Mouse (Mus musculus) gastrocnemius, adult 18-20 months (tissue): ENCODE results near the gene Ctbp1. TPM values are rescaled to one million over a fixed set of nuclear protein-coding genes. Genes with fewer than 3 reads are reported as not detected.

Experiments
- DNase-seq: peaks from one replicate; pipeline ENCODE4 v3.0.0; 2021; ENCODE audit warnings: low spot score
- long read RNA-seq, 2 experiments: library from polyadenylated mRNA; stranded (forward); transcript quantifications; one replicate each; pipeline ENCODE4 v2.0.0; 2021
- total RNA-seq, 2 experiments: library from RNA; stranded (reverse); gene quantifications; 2 replicates each; pipeline ENCODE4 v1.2.3; 2021

Gene Ctbp1
- total RNA-seq = 100 to 1,000 TPM; 211 to 229 TPM
- long read RNA-seq, experiment 1, transcript Ctbp1-201 (9 exons, 2,279 nt) = major isoform, 108 of 746 reads
- long read RNA-seq, experiment 1, transcript Ctbp1-211 (10 exons, 2,436 nt) = minor isoform, 89 of 746 reads
- long read RNA-seq, experiment 1, partial matches to known transcripts = 16 of 746 reads
- long read RNA-seq, experiment 1, other reads (novel, unspliced or antisense) = 526 of 746 reads
- long read RNA-seq, experiment 2, transcript Ctbp1-201 (9 exons, 2,279 nt) = major isoform, 73 of 534 reads
- long read RNA-seq, experiment 2, transcript Ctbp1-211 (10 exons, 2,436 nt) = minor isoform, 54 of 534 reads
- long read RNA-seq, experiment 2, partial matches to known transcripts = 12 of 534 reads
- long read RNA-seq, experiment 2, other reads (novel, unspliced or antisense) = 394 of 534 reads

DNA sequence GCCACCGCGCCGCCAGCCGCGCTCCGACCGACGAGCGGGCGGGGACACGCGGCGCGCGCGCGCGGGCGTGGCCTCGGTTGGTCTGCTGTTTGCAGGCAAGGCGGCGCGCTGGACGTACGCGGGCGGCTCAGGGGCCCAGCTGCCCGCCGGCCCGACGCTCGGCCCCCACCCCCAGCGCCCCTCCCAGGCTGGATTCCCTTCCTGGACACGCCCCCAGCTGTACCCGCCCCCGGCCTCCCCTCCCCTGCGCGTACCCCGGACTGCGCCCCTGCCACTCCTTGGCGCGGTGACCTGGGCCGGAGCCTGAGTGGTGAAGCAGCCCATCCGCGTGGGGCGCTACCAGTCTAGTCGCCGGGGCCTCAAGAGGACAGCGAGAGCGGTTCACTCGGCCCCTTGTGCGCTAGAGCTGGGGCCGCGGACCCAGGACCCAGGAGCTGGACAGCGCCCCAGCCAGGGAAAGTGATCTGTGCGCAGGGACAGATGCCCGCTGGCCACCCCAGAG, at the start of gene Ctbp1:
Ctbp1 (minus strand) TSS at position 42 of the 502 bp plus-strand sequence.
- DNase-seq = peak; percentile 89

DNA sequence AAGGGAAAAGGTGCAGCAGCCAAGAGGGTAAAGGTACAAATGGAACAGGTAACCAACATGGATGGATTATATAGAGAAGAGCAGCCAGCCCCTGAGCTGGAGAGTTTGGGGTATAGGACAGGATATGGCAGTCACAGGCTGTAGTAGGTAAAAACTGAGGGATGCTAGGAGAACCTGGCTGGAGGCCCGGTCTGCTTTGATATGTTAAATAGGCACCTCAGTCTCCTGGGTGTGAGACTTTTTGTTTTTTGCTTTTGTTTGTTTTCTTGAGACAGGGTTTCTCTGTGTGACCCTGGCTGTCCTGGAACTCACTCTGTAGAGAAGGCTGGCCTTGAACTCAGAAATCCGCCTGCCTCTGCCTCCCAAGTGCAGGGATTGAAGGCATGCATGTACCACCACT, 49.7 kb upstream of the Ctbp1 start:
- DNase-seq = no peak

- no peak for DNase-seq
Measured at GRCm38 (mm10) chr5:33312192-33312591, 37.4 kb upstream of the Ctbp1 start.

DNA sequence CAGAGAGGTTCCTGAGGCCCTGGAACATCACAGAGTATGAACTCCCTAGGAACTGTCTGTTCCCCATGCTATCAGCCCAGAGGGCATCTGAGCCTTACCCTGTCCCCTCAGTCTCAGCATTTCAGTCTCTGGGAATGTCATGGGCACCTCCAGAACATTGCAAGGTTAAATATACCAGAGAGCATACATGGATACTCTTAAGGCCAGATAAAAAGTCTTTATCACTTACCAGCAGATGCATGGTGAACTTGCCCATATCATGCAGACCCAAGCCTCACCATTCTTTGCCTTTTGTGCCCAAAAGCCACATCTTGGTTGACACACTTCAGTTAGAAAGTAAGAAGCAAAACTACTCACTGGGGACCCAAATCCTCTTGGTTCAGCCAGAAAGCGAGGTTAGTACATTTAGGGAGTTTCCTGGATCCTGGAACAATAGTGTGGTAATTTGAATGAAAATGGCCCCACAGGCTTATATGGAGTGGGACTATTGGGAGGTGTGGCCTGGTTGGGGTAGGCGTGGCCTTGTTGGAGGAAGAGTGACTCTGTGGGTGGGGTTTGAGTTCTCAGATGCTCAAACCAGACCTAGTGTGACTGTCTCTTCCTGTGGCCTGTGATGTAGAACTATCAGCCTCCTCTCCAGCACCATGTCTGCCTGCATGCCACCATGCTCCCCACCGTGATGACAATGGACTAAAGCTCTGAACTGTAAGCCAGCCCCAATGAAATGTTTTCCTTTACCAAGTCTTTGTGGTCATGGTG, 36.1 kb upstream of the Ctbp1 start:
- no peak for DNase-seq

DNA sequence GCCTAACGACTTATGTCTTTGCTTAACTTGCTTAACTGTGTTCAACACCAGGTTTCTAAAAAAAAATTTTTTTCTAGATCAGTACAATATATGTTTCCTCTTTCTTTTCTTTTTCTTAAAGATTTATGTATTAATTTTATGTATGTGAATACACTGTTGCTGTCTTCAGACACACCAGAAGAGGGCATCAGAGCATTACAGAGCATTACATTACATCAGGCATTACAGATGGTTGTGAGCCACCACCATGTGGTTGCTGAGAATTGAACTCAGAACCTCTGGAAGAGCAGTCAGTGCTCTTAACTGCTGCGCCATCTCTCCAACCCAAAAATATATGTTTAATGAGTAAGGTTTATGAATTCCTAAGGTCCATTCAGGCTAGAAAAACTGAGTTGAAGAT, 27.0 kb upstream of the Ctbp1 start:
- DNase-seq = no peak

GRCm38 (mm10) chr5:33297164-33297563, 22.4 kb upstream of the Ctbp1 start:
- DNase-seq = peak; percentile 28

DNA sequence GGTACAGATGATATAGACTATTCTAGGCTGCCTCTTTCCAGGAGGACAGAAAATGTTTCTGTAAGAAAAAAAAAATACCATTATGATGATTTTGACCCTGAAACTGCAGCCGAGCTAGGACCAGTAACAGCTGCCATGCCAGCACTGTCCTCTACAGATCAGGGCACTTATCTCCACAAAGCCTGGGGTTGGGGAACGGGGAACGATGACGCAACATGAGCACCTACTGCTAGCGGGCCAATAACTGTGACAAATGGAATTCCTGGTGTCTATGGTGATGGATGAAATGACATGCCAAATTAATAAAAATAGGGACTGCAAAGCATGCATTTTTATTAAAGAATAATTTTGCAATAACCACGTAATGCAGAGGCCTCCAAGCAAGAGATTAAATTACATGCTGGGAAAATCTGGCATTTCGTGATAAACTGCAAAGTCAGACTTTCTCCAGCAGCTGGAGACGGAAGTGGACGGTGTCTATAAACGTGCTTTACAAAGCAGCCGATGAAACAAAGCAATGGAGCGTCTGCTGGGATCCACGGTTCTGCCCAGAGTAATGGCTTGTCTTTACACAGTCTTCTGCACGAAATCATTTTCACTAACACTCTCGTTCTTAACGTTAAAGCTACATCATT, 19.1 kb upstream of the Ctbp1 start:
- DNase-seq = no peak

- no peak for DNase-seq
Measured at GRCm38 (mm10) chr5:33283951-33284350, 9.2 kb upstream of the Ctbp1 start.

- no peak for DNase-seq
Measured at GRCm38 (mm10) chr5:33281428-33281827, 6.6 kb upstream of the Ctbp1 start.

- DNase-seq = no peak
Measured at GRCm38 (mm10) chr5:33278950-33279349, 4.2 kb upstream of the Ctbp1 start.

- DNase-seq = no peak
Measured at GRCm38 (mm10) chr5:33277286-33277685, 2.5 kb upstream of the Ctbp1 start.

DNA sequence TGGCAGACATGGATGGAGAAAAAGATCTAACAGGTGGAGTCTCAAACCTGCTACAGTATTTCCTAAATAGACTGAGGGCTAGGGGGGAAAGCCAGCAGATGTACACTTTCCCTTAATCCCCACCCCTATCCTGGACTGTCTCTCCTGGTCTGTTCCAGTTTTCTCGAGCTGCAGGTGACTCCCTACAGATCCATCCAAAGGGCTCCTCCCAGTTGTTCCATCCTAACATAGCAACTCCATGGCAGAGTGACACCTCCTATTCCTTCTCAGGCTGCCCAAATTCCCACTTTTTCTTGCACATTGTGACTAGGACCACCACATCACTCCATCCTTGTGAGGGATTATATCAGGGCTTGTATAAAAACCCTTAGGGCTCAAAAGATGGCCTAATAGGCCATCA, 960 bp upstream of the Ctbp1 start:
- no peak for DNase-seq

- DNase-seq = peak; percentile 90
Measured at GRCm38 (mm10) chr5:33274085-33274952, 475 bp downstream of the Ctbp1 start.

GRCm38 (mm10) chr5:33273777-33274084, 1.1 kb downstream of the Ctbp1 start:
- no peak for DNase-seq

GRCm38 (mm10) chr5:33272845-33273776, 1.7 kb downstream of the Ctbp1 start:
- DNase-seq = no peak

DNA sequence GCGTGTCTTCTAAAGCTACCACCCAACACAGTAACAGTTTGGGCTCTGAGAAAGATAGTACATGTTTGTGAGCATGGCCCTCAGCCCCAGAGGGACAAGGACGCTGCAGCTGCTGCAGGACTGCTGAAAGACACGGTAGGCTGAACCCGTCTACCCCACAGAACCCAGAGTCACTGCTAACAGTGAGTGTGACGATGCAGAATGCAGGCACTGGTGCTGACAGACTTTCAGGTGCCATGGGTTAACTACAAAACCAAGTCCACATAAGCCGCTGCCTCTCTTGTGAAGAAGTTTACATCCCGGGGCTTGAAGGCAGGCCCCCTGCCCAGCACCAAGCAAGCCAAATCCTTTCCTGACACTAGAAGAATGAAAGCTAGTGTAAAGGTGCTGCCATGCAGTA, 2.6 kb downstream of the Ctbp1 start:
- no peak for DNase-seq

GRCm38 (mm10) chr5:33270568-33270967, 4.2 kb downstream of the Ctbp1 start:
- peak; percentile 89 for DNase-seq

GRCm38 (mm10) chr5:33254416-33254815, 20.4 kb downstream of the Ctbp1 start:
- DNase-seq = no peak

- no peak for DNase-seq
Measured at GRCm38 (mm10) chr5:33248186-33248585, 26.6 kb downstream of the Ctbp1 start.

- peak; percentile 34 for DNase-seq
Measured at GRCm38 (mm10) chr5:33247387-33247786, 27.4 kb downstream of the Ctbp1 start.
